Mouse (Mus musculus) embryo, embryonic 10.5 days (tissue): ENCODE data around the gene Tat.

Experiments
- DNase-seq: peaks from one replicate; pipeline ENCODE4 v3.0.0-alpha.2; 2015; ENCODE audit warnings: low spot score

Tat gene

DNA sequence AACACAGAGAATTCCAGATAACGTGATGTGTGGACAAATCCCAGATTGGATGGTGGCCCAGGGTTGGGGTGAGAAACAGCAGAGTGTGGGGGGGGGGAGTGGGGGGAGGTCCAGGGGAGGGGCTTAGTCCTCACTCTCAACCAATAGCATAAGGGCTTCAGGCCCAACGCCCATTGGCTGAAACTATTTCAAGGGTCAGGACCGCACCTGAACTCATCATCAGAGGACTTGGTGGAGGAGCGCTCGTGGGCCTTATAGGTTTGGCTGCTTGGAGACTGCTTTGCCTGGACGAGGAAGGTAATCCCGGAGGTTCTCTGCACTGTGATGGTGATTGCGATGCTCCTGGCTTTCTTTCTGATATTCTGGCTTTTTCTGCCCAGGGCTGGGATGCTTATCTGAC lies at the start of gene Tat:
TSS of gene Tat (plus strand) at position 214 of the 400 bp plus-strand sequence.
- no peak for DNase-seq

DNA sequence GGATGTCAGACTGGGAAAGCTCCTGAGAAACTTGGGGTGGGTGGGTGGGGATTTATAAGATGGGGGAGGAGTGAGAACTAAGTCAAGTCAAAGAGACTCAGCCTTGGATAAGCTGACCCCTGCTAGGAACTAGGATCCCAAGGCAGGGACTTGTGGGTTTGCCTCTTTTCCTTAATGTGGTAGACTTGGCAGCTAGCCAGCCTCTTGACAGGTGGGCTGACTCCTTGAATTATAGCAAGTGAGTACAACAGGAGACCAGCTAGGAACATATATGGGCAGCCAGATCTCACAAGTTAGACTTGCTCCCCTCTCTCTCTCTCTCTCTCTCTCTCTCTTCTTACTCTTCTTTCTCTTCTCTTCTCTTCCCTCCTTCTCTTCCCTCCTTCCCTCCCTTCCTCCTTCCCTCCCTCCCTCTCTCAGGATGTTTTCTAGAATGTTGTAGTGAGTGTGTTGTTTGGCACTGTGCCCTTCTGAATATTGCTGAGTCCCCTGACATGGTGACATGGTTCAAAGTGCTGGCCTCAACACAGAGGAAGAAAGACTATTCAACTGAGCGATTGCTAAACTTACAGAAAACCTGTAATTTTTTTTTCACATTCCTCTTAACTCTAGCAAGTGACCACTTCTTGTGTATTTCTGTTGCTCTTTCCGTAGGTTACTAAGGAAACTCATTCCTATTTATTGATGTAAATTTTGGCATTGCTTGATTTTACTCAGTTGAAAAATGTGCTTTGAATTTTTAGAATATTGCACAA lies 48.5 kb upstream of the Tat start:
- no peak for DNase-seq

DNA sequence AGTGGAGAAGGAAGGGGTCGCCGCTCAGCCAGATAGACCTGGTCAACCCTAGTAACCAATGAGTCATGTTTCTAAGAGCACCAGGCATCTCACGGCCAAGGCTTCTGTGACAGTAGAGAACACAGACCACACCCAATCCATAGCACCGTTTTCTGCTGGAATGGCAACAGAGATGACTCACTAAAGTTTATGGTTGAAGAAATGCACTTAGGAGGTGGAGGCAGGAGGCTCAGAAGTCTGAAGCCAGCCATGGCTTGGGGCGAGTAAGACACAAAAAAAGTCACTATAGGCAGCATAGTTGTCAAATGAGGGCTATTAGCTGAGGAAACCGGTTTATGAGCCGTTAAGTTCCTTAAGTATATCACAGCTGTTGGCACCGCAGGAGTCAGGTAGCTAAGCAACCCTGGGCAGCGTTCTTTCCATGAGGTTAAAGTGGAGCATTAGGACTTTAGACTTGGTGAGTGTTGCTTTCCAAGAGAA lies 45.0 kb upstream of the Tat start:
- no peak for DNase-seq

DNA sequence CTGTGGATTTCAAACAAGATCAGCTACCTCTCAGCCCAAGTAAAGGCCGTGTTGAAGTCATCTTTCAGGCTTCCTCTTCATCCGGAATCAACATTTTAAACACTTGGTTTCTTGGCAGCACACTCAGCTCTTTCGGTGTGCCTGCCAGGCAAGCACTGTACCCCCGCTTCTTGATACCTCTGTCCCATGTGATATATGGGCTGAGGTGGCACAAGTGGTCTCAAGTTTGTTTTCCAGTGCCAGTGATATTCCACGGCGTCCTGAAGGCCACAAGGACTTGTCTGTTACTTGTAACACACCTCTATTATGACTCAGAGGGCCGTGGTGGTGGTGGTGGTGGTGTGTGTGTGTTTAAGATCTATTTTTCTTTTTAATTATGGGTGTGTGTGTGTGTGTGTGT lies 44.5 kb upstream of the Tat start:
- no peak for DNase-seq

DNA sequence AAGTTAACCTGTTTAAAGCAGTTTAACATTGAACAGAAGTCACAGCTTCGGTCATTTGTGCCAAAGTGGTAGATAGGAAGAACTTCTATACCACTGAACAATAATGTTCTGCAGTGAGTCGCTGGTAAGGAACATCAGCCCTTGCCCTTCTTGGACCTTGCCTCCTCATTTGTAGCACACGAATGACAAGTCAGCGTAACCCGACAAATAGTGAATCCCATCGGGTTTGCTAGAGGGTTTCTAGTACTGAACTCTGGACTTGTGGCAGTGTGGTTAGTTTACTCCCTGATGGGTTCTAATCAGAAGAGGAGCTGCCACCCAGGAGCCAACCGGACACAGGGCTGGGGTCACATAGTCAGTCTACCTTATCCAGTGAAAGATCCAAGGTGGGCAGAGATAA lies 44.0 kb upstream of the Tat start:
- no peak for DNase-seq

DNA sequence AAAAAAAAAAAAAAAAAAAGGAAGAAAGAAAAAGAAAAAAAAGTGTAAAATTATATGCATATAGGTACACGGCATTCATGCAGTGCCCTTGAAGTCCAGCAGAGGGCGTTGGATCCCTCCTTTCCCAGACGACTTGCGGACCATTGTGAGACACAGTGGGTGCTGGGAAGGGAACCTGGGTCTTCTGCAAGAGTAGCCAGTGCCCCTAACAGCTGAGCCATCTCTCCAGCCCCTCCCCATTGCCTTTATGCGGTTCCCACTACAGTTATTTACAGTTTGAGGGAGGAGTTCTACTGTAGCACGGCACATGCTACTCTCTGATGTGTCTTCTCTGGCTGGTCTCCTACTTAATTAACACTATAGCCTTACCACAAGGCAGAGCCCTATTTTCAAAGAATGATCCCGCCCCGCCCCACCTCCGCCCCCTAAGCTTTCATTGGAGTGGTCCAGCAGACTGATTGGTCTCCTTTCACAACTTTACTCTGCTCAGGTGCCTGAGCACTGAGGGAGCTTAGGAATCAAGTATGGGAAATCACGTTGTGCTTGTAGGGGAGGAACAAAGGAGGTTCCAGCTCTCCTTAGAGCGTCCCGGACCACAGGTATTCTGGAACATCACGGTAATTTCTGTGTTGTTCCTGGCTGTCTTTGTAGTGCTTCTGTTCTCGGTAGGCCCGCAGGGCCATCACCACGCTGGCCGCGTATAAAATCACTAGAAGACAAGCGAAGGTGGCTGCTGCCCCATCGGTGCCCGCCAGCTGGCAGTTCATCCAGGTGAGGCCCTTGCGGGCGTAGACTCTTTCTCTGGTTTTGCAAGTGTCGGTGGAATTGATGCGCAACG lies 42.6 kb upstream of the Tat start:
- DNase-seq: peak; percentile 66

DNA sequence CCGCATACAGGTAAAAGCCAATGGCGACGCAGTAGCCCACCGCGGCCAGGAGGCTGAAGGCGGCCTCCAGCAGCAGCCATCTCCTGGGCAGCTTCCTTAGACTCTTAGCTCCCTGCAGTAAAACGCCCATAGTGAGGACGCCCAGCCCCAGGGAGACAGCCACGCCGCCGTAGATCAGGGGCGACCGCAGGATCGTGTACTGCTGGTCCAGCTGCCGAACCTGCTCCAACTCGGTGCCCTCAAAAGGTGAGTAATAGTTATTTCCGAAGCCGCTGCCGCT lies 42.0 kb upstream of the Tat start:
- no peak for DNase-seq

DNA sequence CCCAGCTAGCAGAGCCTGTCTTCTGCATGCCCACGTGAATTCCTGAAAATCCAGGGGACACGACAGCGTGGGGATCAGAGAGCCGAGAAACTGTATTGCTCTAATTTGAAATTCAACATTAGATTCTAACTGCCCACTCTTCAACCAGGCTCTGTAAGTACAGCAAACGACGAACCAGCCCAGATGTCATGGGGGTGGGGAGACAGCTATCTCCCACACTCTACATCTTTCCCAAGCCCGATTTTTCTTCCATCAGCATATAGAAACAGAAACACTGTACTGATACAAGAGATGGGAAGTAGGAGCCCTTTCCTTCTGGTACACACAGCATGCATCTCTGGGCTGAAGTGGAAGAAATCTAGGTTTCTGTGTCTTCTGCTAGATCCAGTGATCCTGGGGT lies 38.1 kb upstream of the Tat start:
- no peak for DNase-seq

DNA sequence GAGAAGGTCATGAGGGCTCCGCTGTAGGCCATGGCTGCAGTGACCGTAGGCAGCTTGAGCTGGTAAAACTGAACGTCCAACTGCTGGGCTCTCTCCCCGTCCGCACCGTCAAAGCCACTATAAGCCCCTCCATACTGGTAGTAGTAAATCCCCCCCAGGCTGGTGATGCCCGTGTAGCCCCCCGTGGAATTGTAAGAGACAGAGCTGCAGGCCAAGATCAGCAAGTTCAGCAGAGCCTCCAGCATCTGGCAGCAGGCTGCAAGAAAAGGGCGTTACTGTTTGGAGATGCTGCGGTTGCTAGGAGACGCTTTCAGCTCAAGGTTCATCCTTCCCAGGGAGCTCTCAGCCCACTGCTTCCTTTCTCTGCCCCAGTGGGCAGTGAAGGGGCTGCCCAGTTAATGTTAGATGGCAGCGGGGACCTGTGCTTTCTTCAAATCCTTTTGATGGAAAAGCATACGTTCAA lies 35.7 kb upstream of the Tat start:
- DNase-seq: peak; percentile 77

DNA sequence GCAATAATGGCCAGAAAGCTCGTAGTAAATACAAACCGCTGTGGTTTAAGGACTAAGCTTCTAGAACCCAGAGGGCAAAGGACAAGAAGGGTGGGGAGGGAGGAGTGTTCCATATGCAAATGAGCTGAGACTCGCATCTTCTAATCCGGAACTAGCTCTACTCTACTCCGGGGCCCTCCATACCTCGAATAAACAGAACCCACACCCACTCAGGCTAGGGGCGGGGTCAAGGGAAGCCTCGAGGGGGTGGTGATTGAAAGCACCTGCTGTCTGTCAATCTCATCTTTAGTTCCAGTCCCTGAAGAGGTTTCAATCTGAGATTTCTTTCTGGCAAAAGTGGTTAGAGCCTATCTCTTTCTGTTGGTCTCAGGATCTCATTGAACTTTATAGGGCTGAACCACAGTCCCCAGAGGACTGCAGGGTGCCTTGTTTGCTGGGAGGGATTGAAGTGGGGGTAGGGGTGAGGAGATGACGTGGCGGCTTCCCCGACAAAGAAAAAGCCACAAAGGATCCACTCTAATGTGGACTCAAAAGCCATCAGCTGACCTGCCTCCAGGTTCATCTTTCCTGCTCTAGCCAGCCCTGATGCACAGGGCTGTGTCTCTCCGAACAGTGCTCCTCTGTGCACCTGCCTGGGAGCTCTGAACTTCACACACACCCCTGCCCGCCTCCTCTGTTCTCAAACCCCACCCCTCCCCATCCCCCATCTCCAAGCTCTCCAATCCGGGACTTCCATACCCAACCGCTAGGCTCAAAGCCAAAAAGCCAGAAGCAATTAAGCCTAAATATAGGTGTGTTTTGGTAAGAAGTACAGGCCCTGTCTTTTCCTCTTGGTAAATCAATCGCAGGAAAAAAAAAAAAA lies 32.8 kb upstream of the Tat start:
- peak; percentile 68 for DNase-seq

DNA sequence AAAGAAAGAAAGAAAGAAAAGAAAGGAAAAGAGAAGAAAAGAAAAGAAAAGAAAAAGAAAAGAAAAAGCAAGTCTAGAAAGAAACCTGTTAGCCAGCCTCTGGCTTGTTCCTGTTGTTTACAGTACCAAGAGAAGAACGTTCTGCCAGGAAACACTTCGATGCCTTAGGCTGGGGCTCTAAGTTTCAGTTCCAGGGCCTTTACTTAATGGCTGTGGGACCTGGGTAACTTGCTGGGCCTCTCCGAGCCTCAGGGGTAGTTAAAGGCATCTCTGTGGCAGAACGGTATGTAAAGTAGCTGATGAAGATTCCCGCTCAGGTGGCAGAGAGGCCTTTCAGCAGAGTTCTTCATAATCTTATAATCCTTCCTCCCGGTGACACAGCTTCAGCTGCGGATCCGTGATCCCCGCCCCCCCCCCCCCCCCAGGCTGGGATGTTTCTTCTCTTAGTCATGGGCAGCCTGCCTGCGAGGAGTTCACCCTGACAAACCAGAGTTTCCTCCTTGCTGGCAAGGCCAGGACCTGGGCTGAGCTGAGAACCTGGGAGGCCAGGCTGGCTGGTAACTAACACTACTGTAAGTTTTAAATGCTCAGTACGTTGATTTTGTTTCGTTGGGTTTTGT lies 32.1 kb upstream of the Tat start:
- no peak for DNase-seq

DNA sequence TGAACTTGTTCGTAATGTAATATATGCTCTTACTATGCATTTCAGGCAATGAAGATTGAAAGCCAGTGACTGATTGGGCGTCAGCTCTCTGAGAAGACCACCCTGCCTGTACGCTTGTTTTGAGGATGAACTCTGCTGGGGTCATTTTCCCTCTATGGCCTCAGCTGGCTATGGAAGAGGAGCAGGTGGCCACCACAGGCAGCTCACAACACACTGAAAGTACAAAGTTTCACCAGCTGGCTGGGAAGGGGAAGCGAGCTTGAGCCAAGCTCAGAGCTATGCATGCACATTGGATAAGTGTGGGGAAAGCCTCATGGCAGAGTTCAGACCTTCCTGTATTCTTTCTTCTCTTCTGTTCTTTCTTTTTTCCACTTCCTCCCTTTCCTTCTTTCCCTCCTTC lies 31.1 kb upstream of the Tat start:
- DNase-seq: no peak

DNA sequence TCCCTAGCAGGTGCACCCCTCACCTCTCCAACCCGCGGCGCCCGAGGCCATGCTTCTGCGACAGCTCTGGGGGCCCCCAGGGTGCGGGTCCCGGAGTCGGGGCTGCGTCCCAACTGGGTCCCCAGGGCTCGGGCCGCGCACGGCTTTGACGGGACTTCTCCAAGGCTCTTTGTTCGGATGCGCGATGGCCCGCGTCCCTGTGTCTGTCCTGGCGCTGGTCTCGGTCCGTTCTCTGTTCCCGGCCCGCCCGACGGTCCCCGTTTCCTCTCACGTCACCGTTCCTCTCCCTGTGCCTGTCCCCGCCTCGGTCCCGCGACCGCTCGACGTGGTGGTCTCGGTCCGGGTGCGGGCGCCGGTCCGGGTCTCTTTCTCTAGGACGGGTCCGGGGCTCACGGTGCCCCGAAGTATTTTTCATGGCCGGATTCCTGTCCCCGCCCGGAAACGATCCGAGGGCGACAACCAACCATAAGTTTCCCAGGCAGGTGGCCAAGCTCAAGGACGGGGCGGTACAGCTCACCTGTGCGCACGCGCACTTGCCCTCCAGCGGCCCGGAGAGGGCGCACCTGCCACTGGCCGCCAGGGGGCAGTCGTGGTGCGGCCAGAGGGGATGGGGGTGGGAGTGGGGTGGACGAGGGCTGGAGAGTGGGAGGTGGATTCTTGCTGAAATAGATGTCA lies 28.4 kb upstream of the Tat start, which contains the start of gene Marveld3:
TSS of gene Marveld3 (minus strand) at position 511 of the 675 bp plus-strand sequence.
- peak; percentile 57 for DNase-seq

DNA sequence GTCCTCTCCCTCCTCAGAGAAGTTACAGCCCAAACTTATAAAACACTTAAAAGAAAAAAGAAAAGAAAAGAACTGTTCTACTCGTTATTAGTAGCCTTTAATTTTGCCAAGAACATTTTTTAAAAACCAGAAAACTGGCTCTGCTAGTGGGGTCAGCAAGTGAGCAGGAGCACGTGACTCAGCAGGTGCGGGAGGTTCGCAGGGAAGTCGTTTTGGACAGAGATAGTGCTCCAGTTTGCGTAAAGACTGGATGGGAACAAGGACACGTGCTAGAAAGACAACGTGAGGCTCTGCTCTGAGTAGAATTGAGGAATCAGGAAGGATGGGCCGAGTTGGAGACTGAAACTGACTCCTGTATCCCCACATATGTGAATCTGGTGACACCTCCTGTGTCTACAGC lies 27.3 kb upstream of the Tat start:
- no peak for DNase-seq

DNA sequence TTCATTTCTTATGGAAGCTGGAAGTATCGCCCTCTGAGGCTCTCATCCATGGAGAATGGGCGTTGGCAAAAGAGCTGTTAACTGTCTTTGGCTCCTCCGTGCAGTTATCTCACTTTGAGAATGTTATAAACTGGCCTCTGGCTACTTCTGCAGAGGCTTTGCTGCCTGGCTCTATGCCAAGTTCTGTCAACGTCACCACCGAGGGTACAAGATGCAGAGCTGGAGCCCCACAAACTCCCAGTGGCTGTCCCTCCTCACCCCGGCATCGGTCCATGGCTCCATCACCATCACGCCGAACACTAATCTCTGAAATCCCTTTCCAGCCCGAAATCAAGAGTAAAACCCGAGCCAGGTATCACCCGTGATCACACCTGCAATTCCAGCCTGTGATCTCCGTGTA lies 26.8 kb upstream of the Tat start:
- DNase-seq: no peak

DNA sequence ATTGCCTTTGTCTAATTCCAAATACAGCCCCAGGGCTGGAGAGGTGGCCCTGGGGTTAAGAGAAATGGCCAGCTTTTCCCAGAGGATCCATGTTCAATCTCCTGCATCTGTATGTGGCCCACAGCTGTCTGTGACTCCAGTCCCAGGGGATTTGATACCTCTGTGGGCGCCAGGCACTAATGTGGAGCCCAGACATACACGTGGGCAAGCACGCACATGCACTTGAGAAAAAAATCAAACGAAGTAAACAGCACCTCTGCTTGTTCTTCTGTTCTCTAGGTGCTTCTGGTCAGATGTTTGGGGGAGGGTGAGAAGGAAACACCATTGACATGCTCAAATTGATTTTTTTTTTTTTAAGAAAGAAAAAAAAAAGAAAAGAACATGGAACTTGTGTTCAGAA lies 26.1 kb upstream of the Tat start:
- DNase-seq: no peak

DNA sequence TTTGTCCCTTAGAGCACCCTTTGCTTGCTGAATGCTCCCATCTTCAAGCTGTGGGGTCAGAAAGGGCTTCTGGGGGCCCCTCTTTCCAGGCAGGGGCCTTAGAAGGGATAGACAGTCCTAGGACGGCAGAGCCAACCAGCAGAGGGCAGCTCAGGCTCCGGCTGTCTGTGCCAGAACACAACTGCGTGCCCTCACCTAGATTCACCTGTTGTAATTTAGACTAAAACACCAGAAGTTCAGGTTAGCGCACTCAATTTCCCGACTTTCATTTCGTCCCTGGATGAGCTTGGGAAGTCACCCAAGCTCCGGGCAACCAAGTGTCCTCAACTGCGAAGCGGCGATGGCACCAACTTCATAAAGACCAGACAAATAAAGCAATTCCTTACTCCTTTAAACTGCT lies 21.4 kb upstream of the Tat start:
- no peak for DNase-seq

DNA sequence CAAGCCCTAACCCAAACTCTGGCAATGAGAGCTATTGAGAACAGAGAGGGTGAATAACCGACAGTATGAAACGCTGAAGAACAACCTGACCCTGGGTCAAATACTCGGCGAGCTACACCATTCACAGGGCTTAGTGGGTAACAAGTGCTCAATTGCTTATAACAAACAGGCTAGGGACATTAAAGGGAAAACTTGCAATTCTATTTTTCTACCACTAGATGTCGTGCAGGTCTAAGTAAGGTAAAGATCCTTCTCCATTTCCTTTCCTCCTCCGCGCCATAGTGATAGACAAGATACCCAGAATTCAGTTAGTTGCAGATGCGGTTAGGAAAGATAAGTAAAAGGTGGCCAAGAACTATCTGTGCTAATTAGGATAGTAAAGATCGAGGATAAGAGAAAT lies 19.9 kb upstream of the Tat start:
- DNase-seq: peak; percentile 72

DNA sequence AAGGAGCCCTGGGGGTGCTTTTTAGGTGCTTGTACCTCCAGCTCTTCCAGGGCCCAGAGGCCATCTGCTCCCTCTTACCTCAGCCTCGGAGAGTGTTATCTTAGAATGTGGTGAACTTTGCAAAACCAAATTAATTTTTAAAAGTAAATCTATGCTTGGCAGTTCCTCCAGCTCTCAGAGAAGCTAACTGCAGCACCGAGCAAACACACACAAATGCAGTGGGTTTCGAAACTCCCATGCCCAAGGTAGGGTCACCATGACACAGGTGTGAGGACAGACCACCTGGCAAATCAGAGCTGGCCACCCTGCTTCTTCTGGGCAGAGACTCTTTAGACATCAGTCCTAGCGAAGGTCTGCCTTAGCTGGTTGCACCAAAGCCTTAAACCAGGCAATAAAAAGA lies 17.3 kb upstream of the Tat start:
- DNase-seq: no peak

DNA sequence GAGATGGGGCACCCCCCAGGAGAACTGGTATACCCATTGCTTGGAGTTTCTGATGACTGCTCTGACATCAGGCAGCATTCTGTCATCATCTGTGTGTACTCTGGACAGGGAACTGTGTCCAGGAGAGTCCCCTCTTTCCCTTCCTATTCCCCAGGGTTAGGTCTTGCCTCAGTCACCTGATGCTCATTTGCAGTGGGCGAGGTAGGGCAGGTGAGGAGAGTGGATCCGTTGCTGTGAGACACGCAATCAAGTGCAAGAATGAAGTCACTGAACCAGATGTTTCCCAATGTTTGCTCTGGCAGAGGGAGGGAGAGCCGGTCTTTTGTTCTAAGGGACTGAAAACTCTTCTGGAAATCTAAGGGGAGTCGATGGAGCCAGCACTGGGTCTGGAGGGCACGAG lies 10.9 kb upstream of the Tat start:
- DNase-seq: no peak

DNA sequence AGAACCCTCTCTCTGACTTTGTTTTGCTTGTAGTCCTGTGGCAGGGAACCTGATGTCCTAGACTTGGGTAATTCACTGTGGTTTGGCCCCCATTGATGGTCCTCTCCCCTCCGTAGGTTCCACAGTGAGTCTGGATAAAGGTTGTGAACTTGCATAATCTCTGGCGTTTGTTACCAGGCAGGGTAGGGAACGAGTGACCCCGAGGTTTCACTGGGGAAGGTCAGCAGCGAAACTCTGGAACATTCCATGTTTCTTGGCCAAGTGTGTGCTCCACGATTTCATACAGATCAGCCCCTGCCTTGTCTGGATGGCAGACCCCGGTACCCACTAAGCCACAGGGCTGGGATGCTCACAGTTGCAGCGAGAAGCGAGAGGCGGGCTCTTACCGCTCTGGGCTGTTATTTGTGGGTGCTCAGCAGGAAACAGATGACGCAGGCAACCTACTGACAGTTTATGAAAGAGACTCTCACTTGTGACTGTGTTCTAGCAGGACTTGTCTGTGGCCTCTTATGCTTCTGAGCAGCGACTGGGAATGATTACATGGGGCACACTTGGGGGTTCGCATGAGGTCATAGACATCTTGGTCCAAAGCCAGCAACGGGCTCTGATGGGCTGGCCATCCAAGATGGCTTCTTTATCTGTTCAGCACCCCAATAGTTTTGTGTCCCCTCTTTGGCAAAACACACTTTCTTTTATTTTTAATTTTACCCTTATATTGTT lies 7.7 kb upstream of the Tat start:
- no peak for DNase-seq
